Mouse (Mus musculus) ES-E14 (cell line): ENCODE results near the gene Psma3.

ENCODE experiments used
- HCFC1 ChIP-seq: IDR thresholded peaks from 2 replicates; pipeline ENCODE4 v1.6.1; 2012; ENCODE audit warnings: low read length, inconsistent platforms, borderline replicate concordance; ENCODE audit not compliant: insufficient read depth
- ZNF384 ChIP-seq: IDR thresholded peaks from 2 replicates; pipeline ENCODE4 v1.6.1; 2012; ENCODE audit warnings: low read depth, low read length, inconsistent platforms

GRCm38 (mm10) chr12:71000344-71000743 is 25.9 kb downstream of the Psma3 start:
- TF ChIP-seq ZNF384 (no peak), HCFC1 (no peak)
